Mouse (Mus musculus) forebrain, embryonic 14.5 days (tissue): Measurements from ENCODE around the gene Plce1. TPM values are rescaled to one million over a fixed set of nuclear protein-coding genes. Genes with fewer than 3 reads are reported as not detected.
A peak's percentile ranks its signal among the peaks of the same experiment; 100 is the strongest.

Experiments
- ATAC-seq: fragments of 200-750 bp; cut with Nextera tagmentation; 2 replicates; pipeline ENCODE4 v1.8.0; 2017; ENCODE audit warnings: mild to moderate bottlenecking, moderate library complexity
- DNase-seq: peaks from one replicate; pipeline ENCODE4 v3.0.0-alpha.2; 2015; ENCODE audit warnings: low spot score
- H3K27ac ChIP-seq: fragments of 300-500 bp; sonication (generic); 2 replicates; pipeline ENCODE4 v1.5.1; 2014; ENCODE audit warnings: low read depth, mild to moderate bottlenecking, control low read depth, low read length, moderate library complexity
- H3K27me3 ChIP-seq: fragments of 300-500 bp; sonication (generic); replicated peaks from 2 replicates; pipeline ENCODE4 v1.6.1; 2014; ENCODE audit warnings: low read length, control low read depth, mixed read lengths; ENCODE audit not compliant: control insufficient read depth, insufficient read depth
- H3K36me3 ChIP-seq: fragments of 300-500 bp; sonication (generic); 2 replicates; pipeline ENCODE4 v1.6.1; 2014; ENCODE audit warnings: low read length, control low read depth; ENCODE audit not compliant: control insufficient read depth, insufficient read depth
- H3K4me1 ChIP-seq: fragments of 300-500 bp; sonication (generic); 2 replicates; pipeline ENCODE4 v1.6.1; 2014; ENCODE audit warnings: antibody characterized with exemption, low read length, control low read depth; ENCODE audit not compliant: control insufficient read depth, insufficient read depth
- H3K4me2 ChIP-seq: fragments of 300-500 bp; sonication (generic); 2 replicates; pipeline ENCODE4 v1.6.1; 2014; ENCODE audit warnings: mild to moderate bottlenecking, control low read depth, low read length
- H3K4me3 ChIP-seq: fragments of 300-500 bp; sonication (generic); 2 replicates; pipeline ENCODE4 v1.5.1; 2014; ENCODE audit warnings: low read depth, low read length, control low read depth
- H3K9ac ChIP-seq: fragments of 300-500 bp; sonication (generic); 2 replicates; pipeline ENCODE4 v1.6.1; 2014; ENCODE audit warnings: mild to moderate bottlenecking, low read length, control low read depth, moderate library complexity
- H3K9me3 ChIP-seq: fragments of 300-500 bp; sonication (generic); replicated peaks from 2 replicates; pipeline ENCODE4 v1.6.1; 2016; ENCODE audit warnings: low read length, control low read depth, mixed read lengths; ENCODE audit not compliant: control insufficient read depth
- WGBS: fragments of 180-500 bp; shearing (Covaris S2); extraction: QIAGEN DNeasy Blood & Tissue Kit; methylation state at CpG from one replicate; pipeline ENCODE4 v1.1.7; 2014; 5-methylcytosine and 5-hydroxymethylcytosine counted together
- polyA plus RNA-seq: library from polyadenylated mRNA; unstranded; fragments of >200 nt; fragmentation: Nextera tagmentation; extraction: Ambion mirVana; gene quantifications from 2 replicates; pipeline ENCODE4 v1.2.1, GENCODE M21; 2014

The Plce1 gene
- polyA plus RNA-seq, 1 experiment from 2014 or later, result 3.4 TPM

DNA sequence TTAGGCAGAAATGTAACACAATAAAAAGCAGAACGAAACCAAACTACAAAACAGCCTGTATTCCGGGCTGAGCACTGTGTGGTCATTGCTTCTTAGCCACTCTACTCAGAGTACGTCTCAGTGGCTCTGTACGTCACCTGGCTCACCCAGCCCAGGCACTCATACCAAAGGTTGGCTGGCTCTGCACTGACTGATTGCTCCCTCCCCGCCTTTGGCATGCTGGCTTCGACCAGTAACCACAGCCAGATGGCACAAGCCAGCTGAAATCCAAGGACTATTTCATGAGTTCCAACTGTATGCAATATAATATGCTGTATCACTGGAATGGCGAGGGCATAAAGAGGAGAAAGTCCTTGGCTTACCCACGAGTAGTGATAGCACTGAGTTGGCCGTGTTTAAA, 121.9 kb downstream of the Plce1 start:
- no peaks in the 10 kb centered on the region for H3K4me1 ChIP-seq
- peak; percentile 30 for DNase-seq
- ATAC-seq, result peak; percentile 34

GRCm38 (mm10) chr19:38607236-38607635, 126.3 kb downstream of the Plce1 start:
- WGBS, result 93% methylated on average over 5 of the region's 5 CpGs
- no peaks in the 10 kb centered on the region for H3K9me3 ChIP-seq
- no peak overlapping the region for H3K27ac ChIP-seq
- no peak overlapping the region for H3K4me2 ChIP-seq
- H3K4me1 ChIP-seq, result no peaks in the 10 kb centered on the region
- H3K4me3 ChIP-seq, result no peak overlapping the region
- H3K27me3 ChIP-seq, result no peaks in the 10 kb centered on the region
- no peak for DNase-seq
- no peak for ATAC-seq
- no peaks in the 10 kb centered on the region for H3K36me3 ChIP-seq
- no peak overlapping the region for H3K9ac ChIP-seq

More for the DNA sequence above, 121.9 kb downstream of the Plce1 start:
- no peaks in the 10 kb centered on the region for H3K9me3 ChIP-seq
- WGBS, result 60% methylated on average over 9 of the region's 9 CpGs
- H3K36me3 ChIP-seq, result no peaks in the 10 kb centered on the region
- H3K4me3 ChIP-seq, result no peak overlapping the region
- no peak overlapping the region for H3K4me2 ChIP-seq
- H3K27me3 ChIP-seq, result no peaks in the 10 kb centered on the region
- no peak overlapping the region for H3K9ac ChIP-seq
- H3K27ac ChIP-seq, result no peak overlapping the region

GRCm38 (mm10) chr19:38608951-38609654, 128.2 kb downstream of the Plce1 start:
- Histone ChIP-seq H3K27ac (no peak overlapping the region), H3K4me3 (no peak overlapping the region), H3K36me3 (no peaks in the 10 kb centered on the region), H3K9ac (no peak overlapping the region), H3K9me3 (no peaks in the 10 kb centered on the region), H3K4me2 (no peak overlapping the region), H3K4me1 (no peaks in the 10 kb centered on the region; the same call in 1 of the 2 replicates), H3K27me3 (no peaks in the 10 kb centered on the region)
- DNase-seq, result no peak
- 93% methylated on average over 8 of the region's 8 CpGs for WGBS
- no peak for ATAC-seq

DNA sequence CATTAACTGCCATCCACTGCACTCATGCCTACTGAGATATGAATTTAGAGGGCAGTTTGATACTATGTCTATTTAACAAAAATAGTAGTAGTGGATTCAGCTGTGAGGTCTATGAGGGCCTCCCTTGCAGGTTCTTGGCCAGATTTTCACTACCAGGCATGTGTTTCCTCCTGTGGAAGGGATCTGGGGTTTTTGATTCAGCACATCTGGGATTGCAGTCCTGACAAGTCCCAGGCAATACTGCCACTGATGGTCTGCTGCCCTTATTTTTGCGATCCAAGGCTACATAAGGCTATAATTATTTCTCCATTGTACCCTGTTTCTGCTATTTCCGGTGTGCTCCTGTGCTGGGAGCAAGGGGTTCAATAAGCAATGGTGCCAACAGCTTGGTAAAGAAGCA, 129.4 kb downstream of the Plce1 start:
- Histone ChIP-seq H3K4me2 (no peak overlapping the region), H3K9ac (no peak overlapping the region), H3K27me3 (no peaks in the 10 kb centered on the region), H3K4me3 (no peak overlapping the region), H3K27ac (no peak overlapping the region), H3K4me1 (no peaks in the 10 kb centered on the region; the same call in 1 of the 2 replicates), H3K9me3 (no peaks in the 10 kb centered on the region), H3K36me3 (no peaks in the 10 kb centered on the region)
- ATAC-seq (no peak), DNase-seq (no peak)
- WGBS, result 93% methylated on average over 2 of the region's 2 CpGs

DNA sequence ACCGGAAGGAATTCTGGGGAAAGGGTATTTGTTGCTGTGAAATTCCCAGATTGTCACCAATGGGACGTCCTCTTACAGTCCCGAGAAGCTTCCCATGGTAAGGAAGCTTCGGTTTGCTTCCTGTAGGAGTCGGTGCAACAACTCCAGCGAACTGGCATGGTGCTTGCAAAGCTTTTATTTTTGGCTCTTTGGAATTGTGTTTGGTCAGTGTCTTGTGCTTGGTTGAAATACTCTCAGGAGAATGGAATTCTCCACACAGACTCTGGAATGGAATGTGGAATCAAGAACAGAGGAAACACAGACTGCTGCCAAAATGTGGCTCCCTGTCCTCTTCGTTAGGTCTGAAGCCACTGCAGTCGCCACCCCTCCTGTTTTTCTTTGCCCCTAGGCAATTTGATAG, 129.9 kb downstream of the Plce1 start:
- no peaks in the 10 kb centered on the region; the same call in 1 of the 2 replicates for H3K4me1 ChIP-seq
- no peak overlapping the region for H3K9ac ChIP-seq
- H3K9me3 ChIP-seq, result no peaks in the 10 kb centered on the region
- DNase-seq (no peak), ATAC-seq (no peak)
- 93% methylated on average over 8 of the region's 8 CpGs for WGBS
- H3K4me2 ChIP-seq, result no peak overlapping the region
- no peaks in the 10 kb centered on the region for H3K36me3 ChIP-seq
- H3K27me3 ChIP-seq, result no peaks in the 10 kb centered on the region
- H3K27ac ChIP-seq, result no peak overlapping the region
- H3K4me3 ChIP-seq, result no peak overlapping the region

- no peak overlapping the region for H3K4me3 ChIP-seq
- 19% methylated on average over 11 of the region's 11 CpGs for WGBS
- H3K9me3 ChIP-seq, result no peaks in the 10 kb centered on the region
- H3K36me3 ChIP-seq, result no peaks in the 10 kb centered on the region
- H3K4me1 ChIP-seq, result no peaks in the 10 kb centered on the region; the same call in 1 of the 2 replicates
- DNase-seq (peak; percentile 27), ATAC-seq (0 out of 2 replicates have a peak, but pooled peaks have one; percentile 20)
- no peaks in the 10 kb centered on the region for H3K27me3 ChIP-seq
- no peak overlapping the region for H3K4me2 ChIP-seq
- no peak overlapping the region for H3K9ac ChIP-seq
- no peak overlapping the region for H3K27ac ChIP-seq
Measured at GRCm38 (mm10) chr19:38614067-38614675, 133.3 kb downstream of the Plce1 start.

DNA sequence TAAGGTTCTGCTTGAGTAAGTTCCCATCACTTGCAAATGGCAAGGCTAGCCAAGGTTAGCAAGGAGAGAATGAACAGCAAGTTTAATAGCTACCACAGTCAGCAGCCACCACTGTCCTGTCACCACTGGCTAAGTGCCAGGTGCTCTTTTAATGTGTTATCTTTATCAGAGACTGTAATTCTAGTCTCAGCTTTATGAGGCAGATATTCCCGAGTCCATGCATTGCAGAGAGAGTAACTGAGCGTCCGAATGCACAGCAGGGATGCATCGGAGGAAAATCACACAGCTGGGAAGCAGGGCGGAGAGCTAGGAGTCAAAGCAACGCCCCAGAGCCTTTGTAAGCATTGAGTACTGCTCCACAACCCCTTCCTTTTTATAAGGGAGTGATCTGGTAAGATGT, 134.4 kb downstream of the Plce1 start:
- WGBS, result 34% methylated on average over 6 of the region's 6 CpGs

DNA sequence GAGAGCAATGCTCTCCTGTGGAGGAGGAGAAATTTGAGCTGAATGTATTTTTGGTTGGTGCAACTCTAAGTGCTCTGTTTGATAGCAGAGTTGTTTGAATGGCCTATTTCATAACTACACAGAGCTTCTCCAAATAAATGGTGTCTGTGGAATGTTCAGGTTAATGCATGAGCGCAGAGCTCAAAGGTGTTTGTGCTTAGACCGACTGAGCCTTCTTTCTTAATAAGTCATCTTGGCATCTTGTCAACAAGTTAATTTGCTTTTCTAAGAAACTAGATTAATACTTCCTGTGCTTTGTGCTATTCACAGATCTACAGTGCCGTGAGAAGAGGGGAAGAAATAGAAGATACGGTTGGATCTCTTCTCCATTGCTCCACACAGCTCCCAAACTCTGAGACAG, 139.2 kb downstream of the Plce1 start:
- 66% methylated on average over 4 of the region's 4 CpGs for WGBS
- no peak overlapping the region for H3K4me3 ChIP-seq
- H3K27me3 ChIP-seq, result no peaks in the 10 kb centered on the region
- H3K4me2 ChIP-seq, result no peak overlapping the region
- no peak overlapping the region for H3K27ac ChIP-seq
- H3K4me1 ChIP-seq, result no peaks in the 10 kb centered on the region
- no peak overlapping the region for H3K9ac ChIP-seq
- ATAC-seq, result no peak
- no peak for DNase-seq
- no peaks in the 10 kb centered on the region for H3K36me3 ChIP-seq
- H3K9me3 ChIP-seq, result no peaks in the 10 kb centered on the region

More for the DNA sequence above, 134.4 kb downstream of the Plce1 start:
- H3K4me3 ChIP-seq, result no peak overlapping the region
- H3K4me1 ChIP-seq, result no peaks in the 10 kb centered on the region; the same call in 1 of the 2 replicates
- no peak overlapping the region for H3K27ac ChIP-seq
- no peaks in the 10 kb centered on the region for H3K9me3 ChIP-seq
- no peak overlapping the region for H3K4me2 ChIP-seq
- H3K36me3 ChIP-seq, result no peaks in the 10 kb centered on the region
- no peaks in the 10 kb centered on the region for H3K27me3 ChIP-seq
- DNase-seq (no peak), ATAC-seq (no peak)
- H3K9ac ChIP-seq, result no peak overlapping the region

DNA sequence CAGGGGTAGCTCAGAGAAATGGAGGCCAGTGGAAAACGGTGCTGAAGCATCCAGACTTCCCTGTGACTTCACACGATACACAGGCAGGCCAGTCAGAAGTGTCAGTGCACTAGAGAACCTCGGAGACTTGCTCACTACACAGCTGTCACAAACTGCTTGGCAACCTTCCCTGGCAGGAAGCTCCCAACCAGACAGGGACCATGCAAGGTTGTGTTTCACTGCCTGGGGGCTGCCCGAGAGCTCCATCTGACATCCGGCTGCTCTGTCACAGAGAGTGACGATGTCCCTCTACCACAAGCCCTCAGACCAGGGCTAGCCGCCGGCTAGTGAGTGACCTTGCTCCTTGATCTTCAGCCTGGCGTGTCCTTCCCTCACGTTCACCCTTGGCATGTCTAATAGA, 140.6 kb downstream of the Plce1 start:
- Histone ChIP-seq H3K27ac (no peak overlapping the region), H3K27me3 (no peaks in the 10 kb centered on the region), H3K36me3 (no peaks in the 10 kb centered on the region), H3K4me2 (no peak overlapping the region), H3K9me3 (no peaks in the 10 kb centered on the region), H3K9ac (no peak overlapping the region), H3K4me1 (no peaks in the 10 kb centered on the region), H3K4me3 (no peak overlapping the region)
- 87% methylated on average over 10 of the region's 10 CpGs for WGBS
- DNase-seq, result no peak
- ATAC-seq, result no peak
